Mouse (Mus musculus) liver, adult (tissue): ENCODE results near the gene Gm12216.

Source experiments
- GATA4 ChIP-seq: IDR thresholded peaks from 2 replicates; pipeline ENCODE4 v1.6.1; 2014; ENCODE audit warnings: mild to moderate bottlenecking, low read length; ENCODE audit not compliant: insufficient replicate concordance

Gm12216 gene

DNA sequence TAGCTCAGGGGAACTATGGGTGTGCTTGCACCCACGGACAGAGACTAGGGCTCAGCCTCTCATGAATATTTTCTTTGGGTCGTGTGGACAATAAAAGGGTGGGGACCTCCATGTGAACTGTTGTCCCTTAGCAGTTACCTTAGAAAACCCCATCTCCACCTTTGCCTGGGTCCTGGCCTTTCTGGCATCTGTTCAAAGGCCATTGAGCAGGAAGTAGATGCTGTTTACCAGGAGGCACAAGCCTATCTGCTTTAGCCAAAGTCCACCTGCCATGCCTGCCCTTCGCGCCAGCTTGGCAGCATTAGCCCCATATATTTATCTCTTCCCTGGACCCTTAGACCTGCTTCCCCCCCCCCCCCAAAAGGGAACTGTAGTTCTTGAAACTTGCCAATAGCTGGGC lies 101.4 kb downstream of the Gm12216 start:
- TF ChIP-seq GATA4: no peak; the same call in 1 of the 2 replicates

DNA sequence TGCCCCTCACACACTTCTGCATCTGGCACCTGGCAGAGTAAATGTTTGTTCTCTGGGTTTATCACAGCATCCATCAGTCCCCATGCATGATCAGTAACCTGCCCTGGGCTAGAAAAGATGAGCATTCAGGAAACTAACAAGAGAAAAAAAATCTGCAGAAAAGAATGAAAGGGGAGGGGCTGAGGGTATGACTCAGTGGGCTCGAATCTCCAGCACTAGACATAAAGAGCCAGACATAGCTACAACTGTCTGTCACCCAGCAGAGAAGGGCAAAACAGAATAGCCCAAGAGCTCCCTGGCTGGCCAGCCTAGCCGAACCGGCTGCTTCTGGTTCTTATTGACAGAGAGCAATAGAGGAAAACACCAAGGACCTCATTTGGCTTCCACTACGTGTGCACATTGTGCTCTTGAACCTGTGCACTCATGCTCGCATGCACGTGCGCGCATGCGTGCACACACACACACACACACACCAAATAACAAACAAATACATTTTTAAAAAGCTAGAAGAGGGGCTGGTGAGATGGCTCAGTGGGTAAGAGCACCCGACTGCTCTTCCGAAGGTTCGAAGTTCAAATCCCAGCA lies 104.0 kb downstream of the Gm12216 start:
- no peak for TF ChIP-seq GATA4

DNA sequence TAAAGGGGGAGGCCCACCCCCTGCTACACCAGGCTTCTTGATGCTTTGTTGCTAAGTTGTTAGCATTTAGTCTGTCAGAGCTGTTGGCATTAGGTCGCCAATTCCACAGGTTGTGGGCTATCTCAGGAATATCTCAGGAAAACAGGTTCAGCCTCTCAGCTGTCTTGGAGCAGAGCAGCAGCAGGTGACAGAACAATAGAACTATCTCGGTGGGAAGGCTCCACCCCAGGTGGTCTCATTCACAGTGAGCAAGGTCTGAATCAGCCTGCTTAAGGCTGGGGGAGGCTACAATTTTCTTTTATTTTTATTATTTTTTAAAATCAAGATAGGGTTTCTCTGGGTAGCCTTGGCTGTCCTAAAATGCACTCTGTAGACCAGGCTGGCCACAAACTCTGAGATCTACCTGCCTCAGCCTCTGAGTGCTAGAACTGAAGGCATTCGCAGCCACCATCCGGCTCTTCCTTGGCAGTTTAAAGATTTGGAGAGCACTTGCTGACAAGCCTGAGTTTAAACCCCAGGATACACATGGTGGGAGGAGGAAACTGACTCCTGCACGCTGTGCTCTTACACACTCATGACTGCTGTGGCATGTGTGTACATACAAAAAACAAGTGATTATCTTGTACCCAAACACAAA lies 109.2 kb downstream of the Gm12216 start:
- no peak for TF ChIP-seq GATA4

DNA sequence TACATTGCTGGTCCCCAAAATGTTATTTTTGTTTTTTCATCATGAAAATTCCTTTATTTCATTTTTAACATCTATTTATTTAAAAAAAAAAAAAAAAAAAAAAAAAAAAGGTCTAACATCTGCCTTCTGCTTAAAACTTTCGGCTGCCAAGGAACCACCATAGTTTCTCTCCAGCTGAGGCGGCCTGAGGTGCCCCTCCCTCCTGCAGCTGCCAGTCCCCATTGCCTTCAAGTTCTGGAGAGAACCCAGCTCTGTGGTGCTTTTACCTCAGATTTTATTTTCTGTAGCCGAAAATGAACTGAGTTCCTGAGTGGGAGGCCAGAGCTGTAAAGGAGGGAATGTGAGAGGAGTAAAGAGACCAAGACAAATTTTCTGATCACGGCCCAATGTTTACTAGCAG lies 109.8 kb downstream of the Gm12216 start:
- TF ChIP-seq GATA4: no peak

DNA sequence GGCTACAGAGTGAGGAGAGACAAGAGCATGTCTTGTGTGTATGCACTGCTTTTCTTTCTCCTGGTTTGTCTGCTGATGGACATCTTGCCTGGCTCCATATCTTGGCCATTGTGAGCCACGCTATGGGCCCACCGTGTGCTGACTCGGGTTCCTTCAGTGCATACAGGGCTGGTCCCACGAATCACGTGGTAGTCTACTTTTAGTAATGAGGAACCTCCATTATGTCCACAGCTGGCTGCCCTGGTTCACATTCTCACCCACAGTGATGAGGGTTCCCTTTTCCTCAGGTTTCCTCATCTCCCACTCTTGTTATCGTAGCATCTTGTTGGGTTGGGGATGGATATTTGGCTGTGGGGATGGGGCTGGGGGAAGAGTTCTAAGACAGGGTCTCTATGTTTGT lies 110.4 kb downstream of the Gm12216 start:
- no peak for TF ChIP-seq GATA4

DNA sequence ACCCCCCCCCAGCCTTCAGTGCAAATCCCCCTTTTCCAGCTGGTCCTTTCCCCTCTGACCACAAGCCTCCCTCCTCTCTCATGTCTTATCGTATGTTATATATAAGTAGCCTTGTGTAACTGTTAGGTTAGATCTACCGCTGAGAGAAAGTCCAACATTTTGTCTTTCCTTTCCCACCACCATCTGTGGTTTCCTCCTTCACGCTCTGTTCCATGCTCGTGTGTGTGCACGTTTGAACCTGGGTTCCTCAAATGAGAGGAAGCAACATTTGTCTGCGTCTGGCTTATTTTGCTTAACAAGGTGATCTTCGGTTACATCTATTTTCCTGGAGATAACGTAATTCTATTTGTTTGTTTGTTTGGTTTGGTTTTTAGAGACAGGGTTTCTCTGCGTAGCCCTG lies 111.1 kb downstream of the Gm12216 start:
- TF ChIP-seq GATA4: no peak

DNA sequence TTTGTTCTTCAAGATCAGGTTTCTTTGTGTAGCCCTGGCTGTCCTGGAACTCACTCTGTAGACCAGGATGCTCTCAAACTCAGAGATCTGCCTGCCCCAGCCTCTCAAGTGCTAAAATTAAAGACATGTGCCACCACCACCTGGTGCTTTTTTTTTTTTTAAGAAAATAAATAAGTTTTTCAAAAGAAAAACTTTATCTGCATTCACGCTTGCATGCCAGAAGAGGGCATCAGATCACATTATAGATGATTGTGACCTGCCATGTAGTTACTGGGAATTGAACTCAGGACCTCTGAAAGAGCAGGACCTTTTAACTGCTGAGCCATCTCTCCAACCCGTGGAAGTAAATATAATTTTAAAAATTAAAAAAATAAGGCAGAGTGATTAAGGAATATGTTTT lies 113.8 kb downstream of the Gm12216 start:
- TF ChIP-seq GATA4: no peak

DNA sequence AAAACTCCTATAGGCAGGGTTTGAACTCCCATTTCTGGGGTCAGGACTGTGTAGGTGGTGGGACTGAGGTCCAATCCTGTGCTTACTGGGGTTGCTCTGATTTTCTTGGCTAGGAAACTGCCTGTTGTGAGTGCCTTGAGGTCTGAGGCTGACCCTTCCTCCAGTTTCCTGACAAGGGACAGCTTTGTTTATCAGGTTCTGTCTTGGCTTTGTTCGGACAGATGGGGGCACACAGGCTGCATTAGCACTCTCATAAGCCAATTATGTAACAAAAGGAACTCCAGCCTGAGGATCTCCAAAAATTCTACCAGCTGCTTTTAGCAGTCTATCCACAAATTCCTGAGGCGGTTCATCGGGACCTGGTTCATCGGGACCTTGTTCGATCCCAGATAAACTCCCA lies 116.7 kb downstream of the Gm12216 start:
- TF ChIP-seq GATA4: no peak

DNA sequence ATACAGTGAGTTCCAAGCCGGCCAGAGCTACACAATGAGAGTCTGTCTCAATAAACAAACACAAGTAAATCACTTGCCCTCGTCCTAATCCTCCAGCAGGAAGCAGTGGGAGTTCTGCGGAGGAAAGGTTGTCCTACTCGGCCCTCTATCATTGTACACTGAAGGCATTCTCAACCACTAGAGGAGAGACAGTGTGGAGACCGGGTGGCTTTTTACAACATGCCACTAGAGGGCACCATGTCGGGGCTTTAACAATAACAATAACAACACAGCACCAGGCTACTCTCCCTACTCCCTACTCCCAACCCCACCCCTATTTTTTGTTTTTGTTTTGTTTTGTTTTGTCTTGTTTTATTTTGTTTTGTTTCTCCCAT lies 121.5 kb downstream of the Gm12216 start:
- no peak for TF ChIP-seq GATA4

DNA sequence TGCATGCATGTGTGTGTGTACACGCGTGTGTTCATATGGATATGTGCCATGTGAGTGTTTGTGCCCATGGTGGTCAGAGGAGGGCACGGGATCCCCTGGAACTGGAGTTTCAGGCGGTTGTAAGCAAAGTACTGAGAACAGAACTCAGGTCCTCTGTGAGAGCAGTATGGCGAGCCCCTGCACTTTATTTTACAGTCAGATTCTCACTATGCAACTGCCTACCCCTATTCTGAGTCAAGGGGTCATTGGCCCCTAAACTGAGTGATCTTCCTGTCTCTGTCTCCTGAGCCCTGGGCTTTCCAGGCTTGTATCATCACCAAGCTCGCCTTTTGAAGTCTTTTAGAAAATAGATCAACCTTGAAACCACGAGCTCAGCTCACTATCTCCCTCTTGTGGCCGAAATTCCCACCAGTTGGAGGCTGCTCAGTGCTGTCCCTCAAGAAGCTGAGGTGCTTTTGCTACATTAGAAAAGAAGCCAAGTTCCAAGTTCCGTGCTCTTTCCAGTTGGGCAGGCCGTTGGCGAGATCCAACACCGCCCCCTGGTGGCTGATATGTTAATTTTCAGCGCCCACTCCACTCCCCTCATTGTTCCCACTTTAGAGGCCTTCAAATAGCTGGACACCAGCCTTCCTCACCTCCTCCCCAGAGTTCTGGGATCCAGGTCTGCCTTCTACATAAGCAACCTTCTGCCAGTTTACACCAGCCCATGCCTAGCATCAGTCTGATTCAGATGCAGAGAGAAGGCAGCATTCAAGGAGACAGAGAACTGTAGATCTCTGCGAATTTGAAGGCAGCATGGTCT lies 122.1 kb downstream of the Gm12216 start:
- no peak for TF ChIP-seq GATA4

DNA sequence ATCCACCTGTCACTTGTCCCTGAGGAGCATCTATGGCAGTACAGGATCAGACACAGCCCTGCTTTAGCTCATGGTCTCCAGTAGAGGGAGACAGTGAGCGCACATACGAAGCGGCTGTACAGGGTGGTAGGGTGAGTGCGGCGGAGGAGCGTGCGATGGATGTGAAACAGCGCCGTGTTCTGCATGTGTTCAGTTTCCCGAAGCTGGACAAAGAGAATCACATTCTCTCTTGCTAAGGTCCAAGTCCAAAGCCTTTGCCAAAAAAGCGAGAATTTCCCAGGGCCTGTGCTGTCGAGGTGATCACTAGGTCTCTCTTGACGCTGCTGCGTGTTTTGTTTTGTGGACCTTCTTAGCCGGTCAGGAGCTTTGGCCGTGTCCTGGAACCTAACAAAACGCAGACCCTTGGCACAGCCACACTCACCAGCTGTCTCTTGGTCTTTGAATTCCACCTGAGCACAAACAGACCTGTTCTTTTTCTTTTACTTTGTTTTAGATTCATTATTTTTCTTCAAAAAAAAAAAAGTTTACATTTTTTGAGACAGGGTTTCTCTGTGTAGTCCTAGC lies 123.3 kb downstream of the Gm12216 start:
- no peak for TF ChIP-seq GATA4

DNA sequence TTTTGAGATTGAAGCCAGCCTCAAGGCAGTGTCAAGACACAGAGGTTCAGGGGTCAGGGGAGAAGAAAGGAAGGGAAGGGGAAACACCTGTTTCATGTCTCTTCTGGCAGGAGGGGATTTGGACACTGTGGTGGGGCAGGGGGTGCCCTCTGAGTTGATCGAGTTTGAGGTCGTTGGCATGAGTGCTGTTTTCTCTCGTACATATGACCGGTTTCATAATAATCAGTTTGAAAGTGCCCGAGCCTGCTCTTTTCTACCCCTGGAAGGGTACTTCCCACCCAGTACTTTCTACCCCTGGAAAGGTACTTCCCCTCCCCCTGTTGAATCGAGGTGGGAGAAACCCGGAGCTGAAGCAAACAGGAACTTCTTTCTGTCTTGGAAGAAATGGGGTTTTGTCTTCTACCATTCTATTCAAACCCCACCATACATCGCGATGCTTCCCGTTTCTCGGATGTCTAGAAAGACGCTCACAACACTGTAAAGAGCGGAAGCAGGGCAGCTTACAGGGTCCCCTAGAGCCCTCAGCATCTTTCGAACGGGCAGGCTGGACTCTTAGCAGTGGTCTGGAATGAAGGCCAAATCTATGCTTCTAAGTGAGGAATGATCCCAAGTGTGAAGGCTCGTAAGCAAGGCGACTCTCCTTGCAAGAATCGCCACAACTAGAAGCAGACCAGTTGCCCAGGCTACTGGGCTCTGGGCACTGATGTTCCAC lies 123.9 kb downstream of the Gm12216 start:
- no peak for TF ChIP-seq GATA4

DNA sequence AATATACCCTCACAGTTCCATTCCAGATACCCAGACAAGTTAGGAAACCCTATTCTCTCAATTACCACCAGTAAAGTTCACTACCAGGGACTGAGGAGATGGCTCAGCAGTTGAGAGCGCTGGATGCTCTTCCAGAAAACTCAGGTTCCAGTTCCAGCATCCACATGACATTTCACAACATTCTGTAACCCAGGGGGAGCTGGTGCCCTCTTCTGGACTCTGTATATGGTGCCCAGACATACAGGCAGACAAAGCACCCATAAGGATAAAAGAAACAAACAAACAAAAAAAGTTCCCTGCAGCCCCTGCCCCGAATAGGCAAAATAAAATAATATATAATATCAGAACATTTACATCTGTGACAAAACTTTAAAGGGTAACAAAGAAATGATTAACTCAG lies 124.6 kb downstream of the Gm12216 start:
- no peak for TF ChIP-seq GATA4

DNA sequence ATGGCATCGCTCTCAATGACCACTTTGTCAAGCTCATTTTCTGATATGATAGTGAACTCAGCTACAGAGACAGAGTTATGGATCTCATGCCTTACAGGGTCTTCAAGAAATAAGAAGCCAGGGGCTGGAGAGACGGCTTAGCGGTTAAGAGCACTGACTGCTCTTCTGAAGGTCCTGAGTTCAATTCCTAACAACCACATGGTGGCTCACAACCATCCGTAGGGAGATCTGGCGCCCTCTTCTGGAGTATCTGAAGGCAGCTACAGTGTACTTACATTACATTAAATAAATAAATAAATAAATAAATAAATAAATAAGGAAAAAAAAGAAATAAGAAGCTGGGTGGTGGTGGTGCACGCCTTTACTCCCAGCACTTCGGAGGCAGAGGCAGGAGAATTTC lies 125.2 kb downstream of the Gm12216 start:
- no peak for TF ChIP-seq GATA4
